Mouse (Mus musculus) splenic B cell, adult 2 months (primary cell): ENCODE results near the gene Dhx15.
"Not testable (repeated sequence)": the region's sequence is repeated elsewhere in the genome, so short reads cannot be mapped to it uniquely, and the experiment has no call there.

Source experiments
- DNase-seq: peaks from one replicate; pipeline ENCODE4 v3.0.0-alpha.2; 2011; ENCODE audit warnings: low read depth, low spot score
- H3K27me3 ChIP-seq: 2 replicates; pipeline ENCODE4 v1.6.1; 2012; ENCODE audit warnings: mild to moderate bottlenecking, low read length, moderate library complexity, mixed read lengths; ENCODE audit not compliant: control insufficient read depth, poor library complexity, insufficient read depth, severe bottlenecking
- H3K36me3 ChIP-seq: 2 replicates; pipeline ENCODE4 v1.6.1; 2012; ENCODE audit warnings: mild to moderate bottlenecking, low read length, moderate library complexity, mixed read lengths; ENCODE audit not compliant: control insufficient read depth, poor library complexity, insufficient read depth, severe bottlenecking

The Dhx15 gene

GRCm38 (mm10) chr5:52190371-52191179 is at the start of gene Dhx15:
Gene Dhx15 (minus strand): TSS chr5:52190514.
- H3K36me3 ChIP-seq = no peaks in the 10 kb centered on the region
- peak; percentile 95 for DNase-seq
- no peaks in the 10 kb centered on the region for H3K27me3 ChIP-seq

GRCm38 (mm10) chr5:52238877-52239276 is 48.6 kb upstream of the Dhx15 start:
- no peaks in the 10 kb centered on the region for H3K36me3 ChIP-seq
- DNase-seq = no peak

GRCm38 (mm10) chr5:52237956-52238735 is 47.8 kb upstream of the Dhx15 start:
- Histone ChIP-seq H3K36me3 (no peaks in the 10 kb centered on the region), H3K27me3 (no peaks in the 10 kb centered on the region)
- DNase-seq = peak; percentile 6

More at GRCm38 (mm10) chr5:52238877-52239276, 48.6 kb upstream of the Dhx15 start:
- no peaks in the 10 kb centered on the region for H3K27me3 ChIP-seq

- not testable (repeated sequence) for DNase-seq, H3K27me3 ChIP-seq, H3K36me3 ChIP-seq
Observed at GRCm38 (mm10) chr5:52236585-52236984, 46.3 kb upstream of the Dhx15 start.

- DNase-seq = no peak
- no peaks in the 10 kb centered on the region for H3K27me3 ChIP-seq
- H3K36me3 ChIP-seq = no peaks in the 10 kb centered on the region
Observed at GRCm38 (mm10) chr5:52234570-52234969, 44.3 kb upstream of the Dhx15 start.

- DNase-seq = no peak
- Histone ChIP-seq H3K27me3 (no peaks in the 10 kb centered on the region), H3K36me3 (no peaks in the 10 kb centered on the region)
Observed at GRCm38 (mm10) chr5:52233891-52234290, 43.6 kb upstream of the Dhx15 start.

- DNase-seq = peak; percentile 57
- Histone ChIP-seq H3K36me3 (no peaks in the 10 kb centered on the region), H3K27me3 (no peaks in the 10 kb centered on the region)
Observed at GRCm38 (mm10) chr5:52232611-52233010, 42.3 kb upstream of the Dhx15 start.

GRCm38 (mm10) chr5:52232199-52232598 is 41.9 kb upstream of the Dhx15 start:
- Histone ChIP-seq H3K36me3 (no peaks in the 10 kb centered on the region), H3K27me3 (no peaks in the 10 kb centered on the region)
- DNase-seq = no peak

- no peaks in the 10 kb centered on the region for H3K27me3 ChIP-seq
- H3K36me3 ChIP-seq = no peaks in the 10 kb centered on the region
- no peak for DNase-seq
Observed at GRCm38 (mm10) chr5:52230466-52230865, 40.2 kb upstream of the Dhx15 start.

GRCm38 (mm10) chr5:52226677-52227076 is 36.4 kb upstream of the Dhx15 start:
- H3K27me3 ChIP-seq = no peaks in the 10 kb centered on the region
- DNase-seq = no peak
- no peaks in the 10 kb centered on the region for H3K36me3 ChIP-seq

GRCm38 (mm10) chr5:52221596-52221995 is 31.3 kb upstream of the Dhx15 start:
- no peak for DNase-seq
- Histone ChIP-seq H3K27me3 (no peaks in the 10 kb centered on the region), H3K36me3 (no peaks in the 10 kb centered on the region)

- no peak for DNase-seq
- H3K36me3 ChIP-seq = no peaks in the 10 kb centered on the region
- H3K27me3 ChIP-seq = no peaks in the 10 kb centered on the region
Observed at GRCm38 (mm10) chr5:52220013-52220804, 29.9 kb upstream of the Dhx15 start.

- Histone ChIP-seq H3K36me3 (no peaks in the 10 kb centered on the region), H3K27me3 (no peaks in the 10 kb centered on the region)
- DNase-seq = no peak
Observed at GRCm38 (mm10) chr5:52218238-52218637, 27.9 kb upstream of the Dhx15 start.

GRCm38 (mm10) chr5:52213143-52213900 is 23.0 kb upstream of the Dhx15 start:
- no peak for DNase-seq
- H3K36me3 ChIP-seq = no peaks in the 10 kb centered on the region
- H3K27me3 ChIP-seq = no peaks in the 10 kb centered on the region
